Mouse (Mus musculus): ENCODE data around the gene Slamf6. TPM values are rescaled to one million over a fixed set of nuclear protein-coding genes. Genes with fewer than 3 reads are reported as not detected.
A peak's percentile ranks its signal among the peaks of the same experiment; 100 is the strongest.
"Not testable (repeated sequence)": the region's sequence is repeated elsewhere in the genome, so short reads cannot be mapped to it uniquely, and the experiment has no call there.

Gene Slamf6
- polyA plus RNA-seq, 1 experiment from 2014 or later, result not detected

GRCm38 (mm10) chr1:171966054-171966790, 48.9 kb downstream of the Slamf6 start:
- Histone ChIP-seq H3K27me3 (no peaks in the 10 kb centered on the region), H3K36me3 (no peaks in the 10 kb centered on the region), H3K27ac (replicated peaks) (no peak overlapping the region), H3K9ac (replicated peaks) (no peak overlapping the region), H3K4me2 (replicated peaks) (no peak overlapping the region), H3K4me3 (no peak overlapping the region), H3K4me1 (peaks cover 8% of the 10 kb centered on the region), H3K9me3 (no peaks in the 10 kb centered on the region)
- WGBS, result 93% methylated on average over 6 of the region's 6 CpGs
- ATAC-seq (ENCODE audit: low FRiP score, low read depth), result no peak

GRCm38 (mm10) chr1:171969221-171969620, 51.9 kb downstream of the Slamf6 start:
- Histone ChIP-seq H3K9me3 (no peaks in the 10 kb centered on the region), H3K4me2 (replicated peaks) (no peak overlapping the region), H3K27me3 (no peaks in the 10 kb centered on the region), H3K4me1 (peaks cover 9% of the 10 kb centered on the region), H3K27ac (replicated peaks) (no peak overlapping the region), H3K36me3 (no peaks in the 10 kb centered on the region), H3K9ac (replicated peaks) (no peak overlapping the region), H3K4me3 (no peak overlapping the region)
- 91% methylated on average over 6 of the region's 6 CpGs for WGBS
- ATAC-seq (ENCODE audit: low FRiP score, low read depth), result no peak

- H3K4me2 ChIP-seq (replicated peaks), result no peak overlapping the region
- peak overlapping the region; percentile 26 for H3K27ac ChIP-seq (replicated peaks)
- H3K4me1 ChIP-seq, result peaks cover 9% of the 10 kb centered on the region
- H3K9ac ChIP-seq (replicated peaks), result no peak overlapping the region
- H3K27me3 ChIP-seq, result no peaks in the 10 kb centered on the region
- H3K9me3 ChIP-seq, result no peaks in the 10 kb centered on the region
- 32% methylated on average over 10 of the region's 10 CpGs for WGBS
- ATAC-seq (ENCODE audit: low FRiP score, low read depth), result peak; percentile 60
- no peak overlapping the region for H3K4me3 ChIP-seq
- H3K36me3 ChIP-seq, result no peaks in the 10 kb centered on the region
These were observed 53.7 kb downstream of the Slamf6 start for GRCm38 (mm10) chr1:171970854-171971586.

- not testable (repeated sequence) for ATAC-seq (ENCODE audit: low FRiP score, low read depth); H3K9me3 ChIP-seq; H3K9ac ChIP-seq (replicated peaks); H3K27me3 ChIP-seq; H3K4me1 ChIP-seq; H3K4me2 ChIP-seq (replicated peaks); H3K27ac ChIP-seq (replicated peaks); H3K4me3 ChIP-seq; H3K36me3 ChIP-seq
- WGBS, result 94% methylated on average over 2 of the region's 2 CpGs
These were observed 57.0 kb downstream of the Slamf6 start for GRCm38 (mm10) chr1:171974361-171974760.

GRCm38 (mm10) chr1:171975377-171975776, 58.1 kb downstream of the Slamf6 start:
- H3K4me3 ChIP-seq, result no peak overlapping the region
- no peaks in the 10 kb centered on the region for H3K27me3 ChIP-seq
- H3K9ac ChIP-seq (replicated peaks), result no peak overlapping the region
- H3K4me2 ChIP-seq (replicated peaks), result no peak overlapping the region
- no peak for ATAC-seq (ENCODE audit: low FRiP score, low read depth)
- WGBS, result 90% methylated on average over 9 of the region's 9 CpGs
- H3K9me3 ChIP-seq, result no peaks in the 10 kb centered on the region
- peaks cover 15% of the 10 kb centered on the region for H3K4me1 ChIP-seq
- H3K27ac ChIP-seq (replicated peaks), result no peak overlapping the region
- no peaks in the 10 kb centered on the region for H3K36me3 ChIP-seq

- Histone ChIP-seq H3K4me2 (replicated peaks) (no peak overlapping the region), H3K36me3 (no peaks in the 10 kb centered on the region), H3K4me1 (peaks cover 11% of the 10 kb centered on the region), H3K27ac (replicated peaks) (no peak overlapping the region), H3K27me3 (no peaks in the 10 kb centered on the region), H3K4me3 (no peak overlapping the region), H3K9me3 (no peaks in the 10 kb centered on the region), H3K9ac (replicated peaks) (no peak overlapping the region)
- WGBS, result 85% methylated on average over 4 of the region's 4 CpGs
- ATAC-seq (ENCODE audit: low FRiP score, low read depth), result no peak
These were observed 58.5 kb downstream of the Slamf6 start for GRCm38 (mm10) chr1:171975831-171976230.

- H3K9ac ChIP-seq (replicated peaks), result no peak overlapping the region
- H3K4me3 ChIP-seq, result no peak overlapping the region
- no peak overlapping the region for H3K27ac ChIP-seq (replicated peaks)
- no peaks in the 10 kb centered on the region for H3K27me3 ChIP-seq
- no peaks in the 10 kb centered on the region for H3K9me3 ChIP-seq
- peaks cover 6% of the 10 kb centered on the region; the same call in 1 of the 2 replicates for H3K4me1 ChIP-seq
- no peak for ATAC-seq (ENCODE audit: low FRiP score, low read depth)
- H3K4me2 ChIP-seq (replicated peaks), result no peak overlapping the region
- no peaks in the 10 kb centered on the region for H3K36me3 ChIP-seq
- 94% methylated on average over 14 of the region's 14 CpGs for WGBS
These were observed 59.7 kb downstream of the Slamf6 start for GRCm38 (mm10) chr1:171976826-171977539.

GRCm38 (mm10) chr1:171977891-171978290, 60.6 kb downstream of the Slamf6 start:
- no peak overlapping the region for H3K4me2 ChIP-seq (replicated peaks)
- 86% methylated on average over 2 of the region's 2 CpGs for WGBS
- no peak for ATAC-seq (ENCODE audit: low FRiP score, low read depth)
- H3K9ac ChIP-seq (replicated peaks), result no peak overlapping the region
- H3K4me1 ChIP-seq, result peaks cover 6% of the 10 kb centered on the region; the same call in 1 of the 2 replicates
- no peaks in the 10 kb centered on the region for H3K9me3 ChIP-seq
- no peaks in the 10 kb centered on the region for H3K27me3 ChIP-seq
- H3K36me3 ChIP-seq, result no peaks in the 10 kb centered on the region
- H3K4me3 ChIP-seq, result no peak overlapping the region
- H3K27ac ChIP-seq (replicated peaks), result no peak overlapping the region

GRCm38 (mm10) chr1:171979969-171980730, 62.8 kb downstream of the Slamf6 start:
- Histone ChIP-seq H3K4me3 (no peak overlapping the region), H3K4me2 (replicated peaks) (no peak overlapping the region), H3K4me1 (peaks cover 6% of the 10 kb centered on the region; the same call in 1 of the 2 replicates), H3K36me3 (no peaks in the 10 kb centered on the region), H3K27ac (replicated peaks) (no peak overlapping the region), H3K9ac (replicated peaks) (no peak overlapping the region), H3K27me3 (no peaks in the 10 kb centered on the region), H3K9me3 (no peaks in the 10 kb centered on the region)
- WGBS, result 45% methylated on average over 13 of the region's 13 CpGs
- ATAC-seq (ENCODE audit: low FRiP score, low read depth), result peak; percentile 84

GRCm38 (mm10) chr1:171982170-171982569, 64.9 kb downstream of the Slamf6 start:
- Histone ChIP-seq H3K27ac (replicated peaks) (no peak overlapping the region), H3K4me2 (replicated peaks) (no peak overlapping the region), H3K4me1 (peaks cover 6% of the 10 kb centered on the region; the same call in 1 of the 2 replicates), H3K4me3 (no peak overlapping the region), H3K9me3 (no peaks in the 10 kb centered on the region), H3K36me3 (no peaks in the 10 kb centered on the region), H3K9ac (replicated peaks) (no peak overlapping the region), H3K27me3 (no peaks in the 10 kb centered on the region)
- no peak for ATAC-seq (ENCODE audit: low FRiP score, low read depth)
- WGBS, result 74% methylated on average over 5 of the region's 5 CpGs

- H3K27ac ChIP-seq (replicated peaks), result no peak overlapping the region
- peaks cover 6% of the 10 kb centered on the region; the same call in 1 of the 2 replicates for H3K4me1 ChIP-seq
- no peak overlapping the region for H3K4me2 ChIP-seq (replicated peaks)
- no peak for ATAC-seq (ENCODE audit: low FRiP score, low read depth)
- H3K9ac ChIP-seq (replicated peaks), result no peak overlapping the region
- H3K27me3 ChIP-seq, result no peaks in the 10 kb centered on the region
- no peak overlapping the region for H3K4me3 ChIP-seq
- no peaks in the 10 kb centered on the region for H3K36me3 ChIP-seq
- 80% methylated on average over 4 of the region's 4 CpGs for WGBS
- H3K9me3 ChIP-seq, result no peaks in the 10 kb centered on the region
These were observed 65.4 kb downstream of the Slamf6 start for GRCm38 (mm10) chr1:171982740-171983139.
